35 mouse cellular contexts compared by ENCODE assay signal in genomic region chr3:91483453-91483852, GRCm38 (mm10).
"Had no signal": no experiment of that assay in that cellular context is flagged by ENCODE, and none has a peak within 500 bp of the region (broad histone marks: within the 10 kb centered on the region; RNA-seq: fewer than 3 reads in every experiment).

No protein-coding gene starts in this region.

- H3K4me3 ChIP-seq: heart, embryonic 10.5 days; heart, embryonic 12.5 days; heart, embryonic 13.5 days; heart, embryonic 15.5 days; hindbrain, embryonic 10.5 days; hindbrain, embryonic 12.5 days; hindbrain, embryonic 13.5 days; hindbrain, embryonic 15.5 days; intestine, embryonic 15.5 days; kidney, embryonic 15.5 days; layer of hippocampus, adult 2 months had no signal

- H3K4me2 ChIP-seq: heart, embryonic 11.5 days; heart, embryonic 12.5 days; heart, embryonic 13.5 days; heart, embryonic 15.5 days; hindbrain, embryonic 12.5 days; hindbrain, embryonic 13.5 days; hindbrain, embryonic 14.5 days; hindbrain, embryonic 15.5 days; intestine, embryonic 15.5 days; kidney, embryonic 15.5 days had no signal

- H3K27ac ChIP-seq: heart, embryonic 10.5 days; heart, embryonic 13.5 days; heart, embryonic 15.5 days; hindbrain, embryonic 10.5 days; hindbrain, embryonic 12.5 days; hindbrain, embryonic 13.5 days; hindbrain, embryonic 14.5 days; hindbrain, embryonic 15.5 days; hindbrain, postnatal 0 days; intestine, embryonic 15.5 days; kidney, embryonic 15.5 days; kidney, postnatal 0 days; layer of hippocampus, adult 2 months had no signal

- H3K9me3 ChIP-seq: heart, embryonic 15.5 days; hindbrain, embryonic 13.5 days; intestine, embryonic 15.5 days; kidney, embryonic 15.5 days had no signal

- H3K27me3 ChIP-seq: heart, embryonic 12.5 days; heart, embryonic 13.5 days; heart, embryonic 15.5 days; hindbrain, embryonic 12.5 days; hindbrain, embryonic 13.5 days; hindbrain, embryonic 15.5 days; intestine, embryonic 15.5 days; kidney, embryonic 15.5 days had no signal

- H3K9ac ChIP-seq: heart, embryonic 12.5 days; heart, embryonic 13.5 days; heart, embryonic 15.5 days; hindbrain, embryonic 12.5 days; hindbrain, embryonic 13.5 days; hindbrain, embryonic 14.5 days; hindbrain, embryonic 15.5 days; intestine, embryonic 15.5 days; kidney, embryonic 15.5 days had no signal

- DNase-seq: heart, postnatal 10 days; heart, postnatal 14 days; heart, postnatal 36 days; heart, postnatal 4 days; kidney, adult 11 months; kidney, adult 18-20 months; kidney, adult 2 months; kidney, adult 8-10 months; kidney, adult 9 months; kidney, postnatal 10 days; kidney, postnatal 14 days; kidney, postnatal 25 days; kidney, postnatal 36 days; kidney, postnatal 4 days; layer of hippocampus, adult 9-11 months; layer of hippocampus, postnatal 36 days had no signal

- ATAC-seq: hindbrain, embryonic 16.5 days; hindbrain, postnatal 0 days; inflammation-experienced regulatory T-cells, adult 6 months; intestine, embryonic 15.5 days; intestine, embryonic 16.5 days; intestine, postnatal 0 days had no signal

- H3K36me3 ChIP-seq: heart, embryonic 10.5 days; heart, embryonic 12.5 days; heart, embryonic 13.5 days; heart, embryonic 15.5 days; hindbrain, embryonic 10.5 days; hindbrain, embryonic 12.5 days; hindbrain, embryonic 13.5 days; hindbrain, embryonic 15.5 days; intestine, embryonic 15.5 days; kidney, embryonic 15.5 days had no signal

- H3K4me1 ChIP-seq: heart, embryonic 10.5 days; heart, embryonic 12.5 days; heart, embryonic 13.5 days; heart, embryonic 15.5 days; hindbrain, embryonic 10.5 days; hindbrain, embryonic 12.5 days; hindbrain, embryonic 13.5 days; hindbrain, embryonic 15.5 days; intestine, embryonic 15.5 days; kidney, embryonic 15.5 days had no signal
